Mouse (Mus musculus): ENCODE results near the gene Tppp3. TPM values are rescaled to one million over a fixed set of nuclear protein-coding genes. Genes with fewer than 3 reads are reported as not detected.

Tppp3 gene
- polyA plus RNA-seq, 1 experiment = 3.5 TPM

- H3K27ac ChIP-seq (ENCODE audit: control insufficient read depth, insufficient read depth, low read depth, low read length, poor library complexity) = no peak overlapping the region
- 75% methylated on average over 6 of the region's 6 CpGs for WGBS
- TF ChIP-seq CTCF (IDR thresholded peaks at IDR 0.05; ENCODE audit: control insufficient read depth, insufficient read depth, low read length) (no peak), POLR2A (IDR thresholded peaks at IDR 0.05; ENCODE audit: borderline replicate concordance, control insufficient read depth, low read depth, low read length) (no peak)
- no peak overlapping the region for H3K4me3 ChIP-seq (replicated peaks; ENCODE audit: control insufficient read depth, low read depth, low read length)
- no peaks in the 10 kb centered on the region for H3K4me1 ChIP-seq (ENCODE audit: control insufficient read depth, insufficient read depth, low read length)
These were observed 38.3 kb downstream of the Tppp3 start for GRCm38 (mm10) chr8:105433021-105433420.

DNA sequence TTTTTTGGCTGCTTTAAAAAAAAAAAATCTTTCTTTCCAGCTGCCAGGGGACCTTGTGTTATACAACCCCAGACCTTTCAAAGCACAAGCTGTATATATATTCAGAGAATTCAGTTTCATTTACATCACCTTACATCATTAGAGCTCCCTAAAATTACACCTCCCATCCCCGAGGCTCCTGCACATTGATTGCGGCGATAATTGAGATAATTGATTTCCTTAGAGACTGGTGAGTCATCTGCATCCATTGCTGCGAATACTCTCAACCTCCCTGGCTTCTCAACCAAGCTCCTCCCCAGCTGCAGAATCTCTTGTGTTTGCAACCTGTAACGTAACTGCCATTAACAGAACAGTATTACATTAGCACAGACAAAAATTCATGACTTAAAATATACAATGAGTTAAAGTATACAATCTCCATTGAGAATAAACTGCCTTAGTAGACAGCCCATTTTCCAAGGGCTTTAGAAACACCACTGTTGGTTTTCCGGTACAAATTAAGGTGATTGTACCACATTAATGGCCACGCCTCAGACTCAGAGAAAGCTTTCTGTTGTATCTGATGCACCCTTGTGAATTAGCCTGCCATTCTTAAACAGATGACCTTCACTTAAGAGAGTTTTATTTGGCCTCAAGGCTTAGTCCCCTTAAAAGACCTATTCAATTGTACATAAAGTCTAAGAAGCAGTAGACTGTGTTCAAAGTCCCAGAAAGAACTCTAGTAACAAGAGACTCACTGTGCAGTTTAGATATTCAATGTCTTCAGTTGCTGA lies 39.4 kb downstream of the Tppp3 start:
- Histone ChIP-seq H3K4me1 (ENCODE audit: control insufficient read depth, insufficient read depth, low read length) (no peaks in the 10 kb centered on the region), H3K4me3 (replicated peaks; ENCODE audit: control insufficient read depth, low read depth, low read length) (no peak overlapping the region), H3K27ac (ENCODE audit: control insufficient read depth, insufficient read depth, low read depth, low read length, poor library complexity) (no peak overlapping the region)
- WGBS = 72% methylated on average over 7 of the region's 7 CpGs
- TF ChIP-seq CTCF (IDR thresholded peaks at IDR 0.05; ENCODE audit: control insufficient read depth, insufficient read depth, low read length) (no peak), POLR2A (IDR thresholded peaks at IDR 0.05; ENCODE audit: borderline replicate concordance, control insufficient read depth, low read depth, low read length) (no peak)

- Histone ChIP-seq H3K27ac (ENCODE audit: control insufficient read depth, insufficient read depth, low read depth, low read length, poor library complexity) (no peak overlapping the region), H3K4me1 (ENCODE audit: control insufficient read depth, insufficient read depth, low read length) (no peaks in the 10 kb centered on the region), H3K4me3 (replicated peaks; ENCODE audit: control insufficient read depth, low read depth, low read length) (no peak overlapping the region)
- no peak for TF ChIP-seq POLR2A (IDR thresholded peaks at IDR 0.05; ENCODE audit: borderline replicate concordance, control insufficient read depth, low read depth, low read length)
- TF ChIP-seq CTCF (IDR thresholded peaks at IDR 0.05; ENCODE audit: control insufficient read depth, insufficient read depth, low read length) = no peak
- WGBS = 65% methylated on average over 6 of the region's 6 CpGs
These were observed 44.4 kb downstream of the Tppp3 start for GRCm38 (mm10) chr8:105426878-105427277.

- no peak overlapping the region for H3K4me3 ChIP-seq (replicated peaks; ENCODE audit: control insufficient read depth, low read depth, low read length)
- TF ChIP-seq CTCF (IDR thresholded peaks at IDR 0.05; ENCODE audit: control insufficient read depth, insufficient read depth, low read length) = no peak
- TF ChIP-seq POLR2A (IDR thresholded peaks at IDR 0.05; ENCODE audit: borderline replicate concordance, control insufficient read depth, low read depth, low read length) = no peak
- WGBS = 62% methylated on average over 1 of the region's 1 CpGs
- no peak overlapping the region for H3K27ac ChIP-seq (ENCODE audit: control insufficient read depth, insufficient read depth, low read depth, low read length, poor library complexity)
- no peaks in the 10 kb centered on the region for H3K4me1 ChIP-seq (ENCODE audit: control insufficient read depth, insufficient read depth, low read length)
These were observed 49.3 kb downstream of the Tppp3 start for GRCm38 (mm10) chr8:105422006-105422405.

- Histone ChIP-seq H3K4me3 (replicated peaks; ENCODE audit: control insufficient read depth, low read depth, low read length) (no peak overlapping the region), H3K27ac (ENCODE audit: control insufficient read depth, insufficient read depth, low read depth, low read length, poor library complexity) (no peak overlapping the region), H3K4me1 (ENCODE audit: control insufficient read depth, insufficient read depth, low read length) (no peaks in the 10 kb centered on the region)
- no peak for TF ChIP-seq POLR2A (IDR thresholded peaks at IDR 0.05; ENCODE audit: borderline replicate concordance, control insufficient read depth, low read depth, low read length)
- TF ChIP-seq CTCF (IDR thresholded peaks at IDR 0.05; ENCODE audit: control insufficient read depth, insufficient read depth, low read length) = no peak
- 90% methylated on average over 4 of the region's 4 CpGs for WGBS
These were observed 51.5 kb downstream of the Tppp3 start for GRCm38 (mm10) chr8:105419800-105420199.

- no peak overlapping the region for H3K27ac ChIP-seq (ENCODE audit: control insufficient read depth, insufficient read depth, low read depth, low read length, poor library complexity)
- WGBS = 81% methylated on average over 2 of the region's 2 CpGs
- no peaks in the 10 kb centered on the region for H3K4me1 ChIP-seq (ENCODE audit: control insufficient read depth, insufficient read depth, low read length)
- TF ChIP-seq CTCF (IDR thresholded peaks at IDR 0.05; ENCODE audit: control insufficient read depth, insufficient read depth, low read length) (no peak), POLR2A (IDR thresholded peaks at IDR 0.05; ENCODE audit: borderline replicate concordance, control insufficient read depth, low read depth, low read length) (no peak)
- no peak overlapping the region for H3K4me3 ChIP-seq (replicated peaks; ENCODE audit: control insufficient read depth, low read depth, low read length)
These were observed 52.3 kb downstream of the Tppp3 start for GRCm38 (mm10) chr8:105418992-105419391.

Other genes starting within 250 kb of the Tppp3 start
- 5.0 and 17.2 TPM in 2 replicates for gene D230025D16Rik, start 246.4 kb downstream of the Tppp3 start, polyA plus RNA-seq (2011; ENCODE audit: insufficient read depth, insufficient read length, low replicate concordance, missing spikeins)
- gene B3gnt9, start 216.4 kb downstream of the Tppp3 start, polyA plus RNA-seq (2011; ENCODE audit: insufficient read depth, insufficient read length, low replicate concordance, missing spikeins) = 0.82 TPM in 1 of 2 replicates, not detected in the other
- gene Tradd, start 206.9 kb downstream of the Tppp3 start, polyA plus RNA-seq (2011; ENCODE audit: insufficient read depth, insufficient read length, low replicate concordance, missing spikeins) = 11.3 and 12.0 TPM in 2 replicates
- gene Fbxl8, start 206.9 kb downstream of the Tppp3 start, polyA plus RNA-seq (2011; ENCODE audit: insufficient read depth, insufficient read length, low replicate concordance, missing spikeins) = 0.50 and 3.7 TPM in 2 replicates
- gene Hsf4, start 201.7 kb downstream of the Tppp3 start, polyA plus RNA-seq (2011; ENCODE audit: insufficient read depth, insufficient read length, low replicate concordance, missing spikeins) = 0.95 TPM in 1 of 2 replicates, not detected in the other
- 0.70 TPM in 1 of 2 replicates, not detected in the other for gene Nol3, start 195.4 kb downstream of the Tppp3 start, polyA plus RNA-seq (2011; ENCODE audit: insufficient read depth, insufficient read length, low replicate concordance, missing spikeins)
- 1.5 and 2.2 TPM in 2 replicates for gene 4931428F04Rik, start 181.7 kb downstream of the Tppp3 start, polyA plus RNA-seq (2011; ENCODE audit: insufficient read depth, insufficient read length, low replicate concordance, missing spikeins)
- gene Exoc3l, start 175.4 kb downstream of the Tppp3 start, polyA plus RNA-seq (2011; ENCODE audit: insufficient read depth, insufficient read length, low replicate concordance, missing spikeins) = 5.7 and 10.4 TPM in 2 replicates
- 108 and 115 TPM in 2 replicates for gene E2f4, start 173.9 kb downstream of the Tppp3 start, polyA plus RNA-seq (2011; ENCODE audit: insufficient read depth, insufficient read length, low replicate concordance, missing spikeins)
- 8.2 and 11.5 TPM in 2 replicates for gene Elmo3, start 165.9 kb downstream of the Tppp3 start, polyA plus RNA-seq (2011; ENCODE audit: insufficient read depth, insufficient read length, low replicate concordance, missing spikeins)
- gene Lrrc29, start 145.2 kb downstream of the Tppp3 start, polyA plus RNA-seq (2011; ENCODE audit: insufficient read depth, insufficient read length, low replicate concordance, missing spikeins) = 7.8 and 19.9 TPM in 2 replicates
- 81.6 and 140 TPM in 2 replicates for gene Tmem208, start 145.2 kb downstream of the Tppp3 start, polyA plus RNA-seq (2011; ENCODE audit: insufficient read depth, insufficient read length, low replicate concordance, missing spikeins)
- gene Fhod1, start 123.6 kb downstream of the Tppp3 start, polyA plus RNA-seq (2011; ENCODE audit: insufficient read depth, insufficient read length, low replicate concordance, missing spikeins) = 24.6 and 66.3 TPM in 2 replicates
- 3.7 and 7.8 TPM in 2 replicates for gene Slc9a5, start 122.7 kb downstream of the Tppp3 start, polyA plus RNA-seq (2011; ENCODE audit: insufficient read depth, insufficient read length, low replicate concordance, missing spikeins)
- not detected in 2 replicates for gene Plekhg4, start 98.3 kb downstream of the Tppp3 start, polyA plus RNA-seq (2011; ENCODE audit: insufficient read depth, insufficient read length, low replicate concordance, missing spikeins)
- gene Kctd19, start 58.0 kb downstream of the Tppp3 start, polyA plus RNA-seq (2011; ENCODE audit: insufficient read depth, insufficient read length, low replicate concordance, missing spikeins) = not detected in 2 replicates
- gene Lrrc36, start 58.0 kb downstream of the Tppp3 start, polyA plus RNA-seq (2011; ENCODE audit: insufficient read depth, insufficient read length, low replicate concordance, missing spikeins) = 1.1 and 3.0 TPM in 2 replicates
- 7.3 and 10.1 TPM in 2 replicates for gene Zdhhc1, start 25.4 kb upstream of the Tppp3 start, polyA plus RNA-seq (2011; ENCODE audit: insufficient read depth, insufficient read length, low replicate concordance, missing spikeins)
- 0.82 TPM in 1 of 2 replicates, not detected in the other for gene Hsd11b2, start 47.2 kb upstream of the Tppp3 start, polyA plus RNA-seq (2011; ENCODE audit: insufficient read depth, insufficient read length, low replicate concordance, missing spikeins)
- 37.5 and 58.3 TPM in 2 replicates for gene Atp6v0d1, start 94.5 kb upstream of the Tppp3 start, polyA plus RNA-seq (2011; ENCODE audit: insufficient read depth, insufficient read length, low replicate concordance, missing spikeins)
- 11.9 and 23.1 TPM in 2 replicates for gene Ripor1, start 133.7 kb upstream of the Tppp3 start, polyA plus RNA-seq (2011; ENCODE audit: insufficient read depth, insufficient read length, low replicate concordance, missing spikeins)
- 77.0 and 79.4 TPM in 2 replicates for gene Ctcf, start 165.0 kb upstream of the Tppp3 start, polyA plus RNA-seq (2011; ENCODE audit: insufficient read depth, insufficient read length, low replicate concordance, missing spikeins)
- gene Agrp, start 165.9 kb upstream of the Tppp3 start, polyA plus RNA-seq (2011; ENCODE audit: insufficient read depth, insufficient read length, low replicate concordance, missing spikeins) = not detected in 2 replicates
- 21.2 and 42.6 TPM in 2 replicates for gene Carmil2, start 214.7 kb upstream of the Tppp3 start, polyA plus RNA-seq (2011; ENCODE audit: insufficient read depth, insufficient read length, low replicate concordance, missing spikeins)
- gene Acd, start 229.6 kb upstream of the Tppp3 start, polyA plus RNA-seq (2011; ENCODE audit: insufficient read depth, insufficient read length, low replicate concordance, missing spikeins) = 26.8 and 33.4 TPM in 2 replicates
- 5.3 and 6.4 TPM in 2 replicates for gene Pard6a, start 229.6 kb upstream of the Tppp3 start, polyA plus RNA-seq (2011; ENCODE audit: insufficient read depth, insufficient read length, low replicate concordance, missing spikeins)
- not detected in 2 replicates for gene 4933405L10Rik, start 236.1 kb upstream of the Tppp3 start, polyA plus RNA-seq (2011; ENCODE audit: insufficient read depth, insufficient read length, low replicate concordance, missing spikeins)
- 11.5 and 18.9 TPM in 2 replicates for gene Enkd1, start 236.7 kb upstream of the Tppp3 start, polyA plus RNA-seq (2011; ENCODE audit: insufficient read depth, insufficient read length, low replicate concordance, missing spikeins)

All from bone marrow, adult 2 months (tissue).